Mouse (Mus musculus) cerebellum, adult 2 months (tissue): Measurements from ENCODE around the gene Zg16. TPM values are rescaled to one million over a fixed set of nuclear protein-coding genes. Genes with fewer than 3 reads are reported as not detected.

Experiments
- DNase-seq, 2 experiments: peaks; one replicate each; pipeline ENCODE4 v3.0.0; 2021
- H3K27ac ChIP-seq: fragments of 200-500 bp; 2 replicates; pipeline ENCODE4 v1.5.1; 2012; ENCODE audit warnings: low read length, control low read depth, inconsistent platforms; ENCODE audit not compliant: insufficient read depth
- H3K27me3 ChIP-seq: fragments of 200-500 bp; 2 replicates; pipeline ENCODE4 v1.6.1; 2012; ENCODE audit warnings: inconsistent platforms, mild to moderate bottlenecking, low read length, moderate library complexity; ENCODE audit not compliant: control insufficient read depth, insufficient read depth
- H3K4me1 ChIP-seq: fragments of 200-500 bp; 2 replicates; pipeline ENCODE4 v1.6.1; 2011; ENCODE audit warnings: low read length; ENCODE audit not compliant: control insufficient read depth, insufficient read depth
- H3K4me3 ChIP-seq: fragments of 200-500 bp; replicated peaks from 2 replicates; pipeline ENCODE3; 2011; ENCODE audit warnings: mild to moderate bottlenecking, low read depth, low read length, control low read depth; ENCODE audit not compliant: insufficient read depth
- CTCF ChIP-seq: fragments of 200-500 bp; IDR thresholded peaks from 2 replicates; pipeline ENCODE4 v1.5.1; 2011; ENCODE audit warnings: low read depth, mild to moderate bottlenecking, control low read depth, low read length, moderate library complexity, borderline replicate concordance; ENCODE audit not compliant: insufficient read depth
- POLR2A ChIP-seq: fragments of 200-500 bp; IDR thresholded peaks from 2 replicates; pipeline ENCODE4 v1.6.1; 2011; ENCODE audit warnings: low read length, control low read depth, borderline replicate concordance; ENCODE audit not compliant: insufficient read depth
- WGBS: fragments of 180-500 bp; shearing (Covaris S2); methylation state at CpG from one replicate; pipeline ENCODE4 v1.1.7; 2018; 5-methylcytosine and 5-hydroxymethylcytosine counted together
- polyA plus RNA-seq: library from polyadenylated mRNA; depleted of rRNA; stranded (reverse); fragments of >200 nt; gene quantifications from 2 replicates; pipeline ENCODE4 v1.2.3, GENCODE M21; 2012

Zg16 gene
- polyA plus RNA-seq, 1 experiment, result 0.34 TPM

DNA sequence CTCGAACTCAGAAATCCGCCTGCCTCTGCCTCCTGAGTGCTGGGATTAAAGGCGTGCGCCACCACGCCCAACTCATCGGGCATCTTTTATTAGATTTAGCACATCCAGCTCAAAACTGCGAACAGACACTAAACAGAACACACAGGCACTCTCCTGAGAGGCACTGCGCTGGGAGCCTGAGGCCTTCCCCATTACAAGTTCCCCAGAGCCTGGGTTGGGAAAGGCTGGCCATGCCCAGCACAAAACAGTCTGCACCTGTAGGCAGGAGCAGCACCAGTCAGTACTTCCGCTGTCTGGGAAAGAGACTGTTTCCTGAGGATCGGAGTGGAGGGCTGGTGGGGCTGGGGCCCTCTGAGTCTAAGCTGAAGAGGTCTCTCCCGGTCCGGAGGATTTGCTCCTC is 72.1 kb downstream of the Zg16 start:
- H3K4me3 ChIP-seq, result no peak overlapping the region
- 91% methylated on average over 12 of the region's 12 CpGs for WGBS
- peak in 1 of 2 experiments; percentile 26 for DNase-seq
- H3K4me1 ChIP-seq, result peaks cover 29% of the 10 kb centered on the region
- no peak for TF ChIP-seq POLR2A
- TF ChIP-seq CTCF, result no peak
- H3K27me3 ChIP-seq, result no peaks in the 10 kb centered on the region
- H3K27ac ChIP-seq, result no peak overlapping the region

DNA sequence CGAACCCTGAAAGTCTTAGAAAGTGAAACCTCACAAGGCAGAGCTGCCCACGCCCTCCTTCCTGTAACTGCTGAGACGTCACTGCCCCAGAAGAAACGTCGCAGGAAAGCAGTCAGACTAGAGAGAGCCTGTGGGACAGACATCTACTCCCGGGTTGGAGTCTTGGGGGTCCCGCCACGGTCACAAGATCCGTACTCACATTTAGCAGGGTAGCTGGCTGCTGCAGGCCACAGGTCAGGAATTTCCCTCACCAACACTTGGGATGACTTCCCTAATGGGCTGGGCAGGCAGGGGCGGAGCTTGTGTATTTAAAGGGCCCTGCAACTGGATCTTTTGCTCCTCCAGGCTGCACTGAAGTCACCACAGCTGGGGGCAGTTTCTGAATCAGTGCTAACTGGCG is 72.8 kb downstream of the Zg16 start, which contains the start of gene Mvp:
TSS of gene Mvp (minus strand) at position 302 of the 400 bp plus-strand sequence.
- H3K27ac ChIP-seq, result peak within 1 kb of the TSS; percentile 72
- TF ChIP-seq POLR2A, result peak; percentile 31; the same call in 1 of the 2 replicates
- TF ChIP-seq CTCF, result no peak
- H3K27me3 ChIP-seq, result no peaks in the 10 kb centered on the region
- peak within 1 kb of the TSS; percentile 76 for H3K4me3 ChIP-seq
- H3K4me1 ChIP-seq, result peaks cover 36% of the 10 kb centered on the region
- 44% methylated on average over 11 of the region's 11 CpGs for WGBS
- DNase-seq, result peak; percentile 69 to 72

DNA sequence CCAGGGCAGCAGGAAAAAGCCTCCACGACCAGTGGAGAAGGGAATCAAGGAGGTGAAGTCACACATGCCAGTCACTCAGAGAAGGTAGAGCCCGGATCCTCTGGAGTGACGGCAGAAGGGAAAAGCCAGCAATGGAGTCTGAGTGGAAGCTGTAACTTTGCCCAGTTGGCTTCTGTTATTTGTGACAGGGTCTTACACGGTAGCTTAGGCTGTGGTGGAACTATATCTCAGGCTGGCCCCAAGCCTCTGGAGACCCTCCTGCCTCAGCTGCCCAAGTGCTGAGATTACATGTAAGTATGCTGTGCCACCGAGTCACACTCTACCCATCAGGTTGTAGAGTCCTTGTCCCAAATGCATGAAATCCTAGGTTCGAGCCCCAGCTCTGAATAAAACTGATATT is 73.7 kb downstream of the Zg16 start:
- Histone ChIP-seq H3K27me3 (no peaks in the 10 kb centered on the region), H3K4me1 (peaks cover 42% of the 10 kb centered on the region), H3K27ac (peak overlapping the region; percentile 40; the same call in 1 of the 2 replicates), H3K4me3 (peak overlapping the region; percentile 16)
- WGBS, result 70% methylated on average over 6 of the region's 6 CpGs
- no peak for DNase-seq
- TF ChIP-seq POLR2A, result peak; percentile 16; the same call in 1 of the 2 replicates
- no peak for TF ChIP-seq CTCF

DNA sequence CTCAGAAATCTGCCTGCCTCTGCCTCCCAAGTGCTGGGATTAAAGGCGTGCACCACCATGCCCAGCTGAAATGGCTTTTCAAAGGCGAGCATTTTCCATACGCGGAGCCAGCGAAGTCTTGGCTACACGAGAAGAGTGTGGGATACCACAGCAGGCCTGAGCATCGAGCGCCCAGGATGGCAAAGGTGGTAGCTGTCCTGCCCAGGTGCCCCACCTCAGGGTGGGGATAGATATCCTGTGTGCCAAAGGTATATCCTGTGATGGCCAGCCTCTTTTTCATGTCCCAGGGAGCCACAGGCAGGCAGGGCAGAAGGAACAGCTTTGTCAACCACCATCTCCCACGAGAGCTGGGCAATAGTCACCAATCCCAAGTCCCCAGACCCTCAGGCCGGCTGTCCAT is 74.3 kb downstream of the Zg16 start:
- H3K4me3 ChIP-seq, result no peak overlapping the region
- H3K4me1 ChIP-seq, result peaks cover 44% of the 10 kb centered on the region
- H3K27ac ChIP-seq, result peak overlapping the region; percentile 51
- 83% methylated on average over 10 of the region's 10 CpGs for WGBS
- no peaks in the 10 kb centered on the region for H3K27me3 ChIP-seq
- TF ChIP-seq POLR2A (no peak), CTCF (no peak)
- no peak for DNase-seq

DNA sequence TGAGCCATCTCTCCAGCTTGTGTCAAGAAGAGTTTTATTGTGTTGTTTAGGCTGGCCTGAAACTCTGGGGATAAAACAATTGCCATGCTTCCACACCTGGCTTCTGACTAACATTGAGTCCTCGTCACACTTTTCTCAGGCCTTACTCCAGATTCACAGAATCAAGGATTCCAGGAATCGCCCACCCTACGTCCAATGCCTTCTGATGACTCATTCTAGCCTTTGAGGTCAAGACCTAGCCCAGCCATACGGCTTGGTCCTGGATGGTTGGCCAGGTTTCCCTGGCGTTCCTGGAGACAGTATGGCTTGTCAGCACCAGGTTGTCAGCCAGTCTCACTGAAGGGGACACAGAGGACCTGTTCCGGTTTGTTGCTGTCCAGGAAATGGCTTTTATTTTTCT is 74.8 kb downstream of the Zg16 start:
- WGBS, result 24% methylated on average over 6 of the region's 6 CpGs
- no peak overlapping the region for H3K4me3 ChIP-seq
- H3K27me3 ChIP-seq, result no peaks in the 10 kb centered on the region
- peaks cover 48% of the 10 kb centered on the region for H3K4me1 ChIP-seq
- TF ChIP-seq CTCF, result no peak
- peak; percentile 14; the same call in 1 of the 2 replicates for TF ChIP-seq POLR2A
- peak overlapping the region; percentile 51 for H3K27ac ChIP-seq
- DNase-seq, result peak; percentile 48 to 67

DNA sequence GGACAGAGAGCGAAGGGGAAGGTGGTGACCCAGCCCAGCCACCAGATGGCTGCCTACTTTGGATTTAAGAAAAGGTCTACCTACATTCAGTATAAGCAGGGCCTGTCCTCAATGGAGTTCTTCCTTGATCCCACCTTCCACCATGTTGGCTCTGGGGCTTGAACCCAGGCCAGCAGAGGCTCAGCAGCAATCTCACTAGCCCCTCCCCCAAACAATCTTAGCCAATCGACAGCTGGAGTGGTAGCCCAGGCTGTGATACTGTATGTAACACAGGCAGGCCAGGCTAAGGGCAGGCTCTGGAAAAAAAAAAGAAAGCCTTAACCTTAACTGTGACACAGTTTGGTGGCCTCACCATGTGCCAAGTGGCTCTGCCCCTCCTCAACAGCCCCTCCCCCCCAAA is 75.4 kb downstream of the Zg16 start:
- Histone ChIP-seq H3K27ac (peak overlapping the region; percentile 2; the same call in 1 of the 2 replicates), H3K4me1 (peaks cover 54% of the 10 kb centered on the region), H3K4me3 (no peak overlapping the region), H3K27me3 (no peaks in the 10 kb centered on the region)
- 46% methylated on average over 2 of the region's 2 CpGs for WGBS
- no peak for TF ChIP-seq POLR2A
- TF ChIP-seq CTCF, result no peak
- peak in 1 of 2 experiments; percentile 46 for DNase-seq

DNA sequence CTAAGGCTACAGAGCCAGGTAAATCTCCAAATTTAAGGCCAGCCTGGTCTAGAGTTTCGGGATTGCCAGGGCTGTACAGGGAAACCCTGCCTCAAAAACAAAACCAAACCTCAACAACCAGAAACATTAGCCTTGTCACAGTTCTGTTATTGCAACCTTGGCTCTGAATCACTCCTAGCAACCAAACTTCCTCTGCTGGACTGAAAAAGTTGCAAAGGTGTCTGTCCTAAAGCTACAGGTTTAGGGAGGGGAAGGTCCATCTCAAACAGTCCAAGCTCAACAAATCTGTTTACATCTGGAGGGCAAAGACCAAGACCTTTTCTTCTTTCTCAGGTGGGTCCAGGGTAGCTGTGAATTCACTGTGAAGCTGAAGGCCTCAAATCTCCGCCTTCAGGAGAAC is 76.1 kb downstream of the Zg16 start:
- TF ChIP-seq CTCF (no peak), POLR2A (0 out of 2 replicates have a peak, but pooled peaks have one; percentile 7)
- Histone ChIP-seq H3K4me1 (peaks cover 58% of the 10 kb centered on the region), H3K27ac (peak overlapping the region; percentile 2; the same call in 1 of the 2 replicates), H3K4me3 (no peak overlapping the region), H3K27me3 (no peaks in the 10 kb centered on the region)
- no peak for DNase-seq
- 93% methylated on average over 2 of the region's 2 CpGs for WGBS

DNA sequence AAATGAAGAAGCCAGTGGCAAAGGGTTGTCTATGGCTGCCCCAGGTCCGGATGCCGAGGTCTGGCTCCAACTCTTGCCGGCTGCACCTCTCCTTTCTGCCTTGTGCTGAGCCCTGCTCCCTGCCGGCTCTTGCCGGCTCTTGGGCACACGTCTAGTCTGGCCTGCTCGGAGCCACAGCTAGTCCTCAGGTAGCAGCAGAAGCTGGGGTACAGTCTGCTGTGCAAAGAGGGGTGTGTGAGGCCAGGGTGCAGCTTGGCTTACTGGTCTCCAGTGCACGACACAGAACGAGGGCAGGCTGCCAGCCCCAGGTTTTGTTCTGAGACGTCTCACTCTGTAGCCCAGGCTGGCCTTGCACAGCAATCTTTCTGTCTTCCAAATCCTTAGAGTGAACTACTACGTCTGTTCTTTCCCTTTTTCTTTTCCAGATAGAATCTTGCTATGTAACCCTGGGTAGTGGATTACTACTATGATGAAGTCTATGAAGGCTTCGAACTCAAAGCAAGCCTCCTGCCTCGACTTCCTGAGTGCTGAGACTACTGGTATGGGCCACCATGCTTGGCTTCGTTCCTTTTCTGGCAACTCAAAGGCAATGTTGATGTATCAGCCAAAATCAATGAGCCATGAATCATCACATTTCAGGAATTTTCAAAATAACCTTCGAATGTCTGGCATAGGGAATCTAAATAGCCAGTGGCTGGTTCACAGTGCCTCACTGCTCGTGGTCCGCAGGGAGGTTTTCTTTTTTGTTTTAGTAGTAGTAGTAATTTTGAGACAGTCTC is 77.6 kb downstream of the Zg16 start:
- no peak for TF ChIP-seq CTCF
- TF ChIP-seq POLR2A, result no peak
- WGBS, result 21% methylated on average over 17 of the region's 17 CpGs
- Histone ChIP-seq H3K27me3 (no peaks in the 10 kb centered on the region), H3K27ac (peak overlapping the region; percentile 98), H3K4me1 (peaks cover 50% of the 10 kb centered on the region), H3K4me3 (peak overlapping the region; percentile 10)
- peak in 1 of 2 experiments; percentile 70 for DNase-seq
